Mouse (Mus musculus): ENCODE measurements around the gene Cyp2d11. TPM values are rescaled to one million over a fixed set of nuclear protein-coding genes. Genes with fewer than 3 reads are reported as not detected.
"Not testable (repeated sequence)": the region's sequence is repeated elsewhere in the genome, so short reads cannot be mapped to it uniquely, and the experiment has no call there.

Cyp2d11 gene
- polyA plus RNA-seq (2015; fragmentation: Nextera tagmentation; extraction: Ambion mirVana), result not detected in 2 replicates

GRCm38 (mm10) chr15:82393922-82394321 is at the start of gene Cyp2d11:
TSS of gene Cyp2d11 (minus strand) at chr15:82394022.
- H3K27ac ChIP-seq; ATAC-seq (replicated peaks); H3K4me1 ChIP-seq; H3K27me3 ChIP-seq (replicated peaks); H3K4me2 ChIP-seq; H3K36me3 ChIP-seq (replicated peaks); H3K9ac ChIP-seq; H3K9me3 ChIP-seq; H3K4me3 ChIP-seq: not testable (repeated sequence)
- 88% methylated on average over 2 of the region's 2 CpGs for WGBS

DNA sequence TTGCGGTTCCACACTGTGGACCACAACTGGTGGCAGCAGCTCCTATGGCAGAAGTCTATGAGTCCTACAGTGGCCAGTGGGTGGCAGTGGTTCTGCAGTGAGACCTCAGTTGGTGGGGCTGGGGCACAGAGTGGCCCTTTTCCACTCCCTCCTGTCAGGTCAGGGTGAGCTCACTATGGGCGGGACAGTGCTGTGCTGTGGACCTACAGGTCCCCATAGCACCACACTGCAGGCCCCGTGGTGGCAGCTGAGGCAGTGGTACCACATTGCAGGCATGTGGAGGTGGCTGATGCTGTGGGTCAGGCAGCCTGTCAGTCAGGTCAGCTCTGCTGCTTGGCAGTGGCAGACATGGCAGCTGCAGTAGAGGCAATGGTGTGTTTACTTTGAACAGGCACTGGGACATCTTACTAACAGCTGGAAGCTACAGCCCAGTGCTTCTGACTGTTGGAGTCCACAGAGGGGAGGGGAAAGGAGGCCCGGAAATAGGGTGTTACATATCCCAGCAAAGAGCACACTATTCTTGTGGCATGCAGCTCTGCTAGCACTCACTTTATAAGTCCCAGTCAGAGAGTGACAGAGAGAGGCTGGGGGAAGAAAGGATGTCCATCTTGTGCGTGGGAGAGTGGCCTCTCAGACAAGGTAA is 44.3 kb upstream of the Cyp2d11 start:
- no peaks in the 10 kb centered on the region for H3K36me3 ChIP-seq (replicated peaks)
- 70% methylated on average over 5 of the region's 5 CpGs for WGBS
- H3K4me2 ChIP-seq, result no peak overlapping the region
- no peaks in the 10 kb centered on the region for H3K27me3 ChIP-seq (replicated peaks)
- no peak overlapping the region for H3K9ac ChIP-seq
- H3K4me3 ChIP-seq, result no peak overlapping the region
- no peaks in the 10 kb centered on the region for H3K9me3 ChIP-seq
- H3K27ac ChIP-seq, result no peak overlapping the region
- ATAC-seq (replicated peaks), result no peak
- H3K4me1 ChIP-seq, result no peaks in the 10 kb centered on the region

DNA sequence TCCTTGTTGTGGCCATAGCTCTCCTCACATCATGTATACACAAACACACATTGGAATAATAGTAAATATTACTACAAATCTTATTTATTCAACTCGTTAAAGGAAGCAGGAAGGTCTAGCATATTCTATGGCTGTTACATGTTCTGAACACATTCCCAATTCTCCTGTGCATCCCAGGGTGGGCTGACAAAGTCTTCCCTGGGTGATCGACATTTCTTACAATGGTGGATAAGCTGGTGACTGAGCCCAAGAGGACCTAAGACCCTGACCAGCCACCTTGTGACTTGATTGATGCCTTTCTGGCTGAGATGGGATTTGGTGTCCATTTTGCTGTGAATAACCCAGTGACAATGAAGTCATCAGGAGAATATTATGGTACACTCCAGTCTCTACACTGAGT is 41.8 kb upstream of the Cyp2d11 start:
- H3K9ac ChIP-seq, result no peak overlapping the region
- H3K4me3 ChIP-seq, result no peak overlapping the region
- 88% methylated on average over 2 of the region's 2 CpGs for WGBS
- H3K27me3 ChIP-seq (replicated peaks), result no peaks in the 10 kb centered on the region
- H3K4me2 ChIP-seq, result no peak overlapping the region
- ATAC-seq (replicated peaks), result no peak
- H3K27ac ChIP-seq, result no peak overlapping the region
- no peaks in the 10 kb centered on the region for H3K36me3 ChIP-seq (replicated peaks)
- no peaks in the 10 kb centered on the region for H3K4me1 ChIP-seq
- no peaks in the 10 kb centered on the region for H3K9me3 ChIP-seq

GRCm38 (mm10) chr15:82435011-82435410 is 41.2 kb upstream of the Cyp2d11 start:
- no peak overlapping the region for H3K9ac ChIP-seq
- no peak overlapping the region for H3K4me3 ChIP-seq
- no peak for ATAC-seq (replicated peaks)
- no peak overlapping the region for H3K27ac ChIP-seq
- no peaks in the 10 kb centered on the region for H3K9me3 ChIP-seq
- H3K4me1 ChIP-seq, result no peaks in the 10 kb centered on the region
- 93% methylated on average over 3 of the region's 3 CpGs for WGBS
- H3K27me3 ChIP-seq (replicated peaks), result no peaks in the 10 kb centered on the region
- H3K36me3 ChIP-seq (replicated peaks), result no peaks in the 10 kb centered on the region
- H3K4me2 ChIP-seq, result no peak overlapping the region

DNA sequence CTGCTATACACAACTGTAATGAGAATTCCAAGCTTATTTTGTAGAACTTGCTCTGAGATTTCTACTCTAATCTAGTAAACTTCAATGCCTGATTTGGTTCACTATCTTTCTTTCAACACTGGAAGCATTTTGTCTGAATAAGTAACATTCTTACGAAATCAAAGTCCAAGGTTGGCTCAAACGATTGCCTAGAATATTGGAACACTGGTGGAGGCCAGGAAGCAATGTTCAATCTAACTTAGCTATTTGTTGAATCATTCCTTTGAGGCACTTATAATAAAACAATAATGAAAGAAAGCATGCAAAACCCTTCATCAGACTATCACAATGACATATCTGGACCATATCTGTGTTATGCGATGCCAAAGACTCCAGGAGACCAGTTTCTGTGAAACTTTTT is 40.7 kb upstream of the Cyp2d11 start:
- ATAC-seq (replicated peaks), result no peak
- H3K27me3 ChIP-seq (replicated peaks), result no peaks in the 10 kb centered on the region
- H3K9me3 ChIP-seq, result no peaks in the 10 kb centered on the region
- H3K9ac ChIP-seq, result no peak overlapping the region
- no peaks in the 10 kb centered on the region for H3K4me1 ChIP-seq
- no peak overlapping the region for H3K4me2 ChIP-seq
- no peak overlapping the region for H3K27ac ChIP-seq
- WGBS, result 98% methylated on average over 3 of the region's 3 CpGs
- H3K36me3 ChIP-seq (replicated peaks), result no peaks in the 10 kb centered on the region
- H3K4me3 ChIP-seq, result no peak overlapping the region

DNA sequence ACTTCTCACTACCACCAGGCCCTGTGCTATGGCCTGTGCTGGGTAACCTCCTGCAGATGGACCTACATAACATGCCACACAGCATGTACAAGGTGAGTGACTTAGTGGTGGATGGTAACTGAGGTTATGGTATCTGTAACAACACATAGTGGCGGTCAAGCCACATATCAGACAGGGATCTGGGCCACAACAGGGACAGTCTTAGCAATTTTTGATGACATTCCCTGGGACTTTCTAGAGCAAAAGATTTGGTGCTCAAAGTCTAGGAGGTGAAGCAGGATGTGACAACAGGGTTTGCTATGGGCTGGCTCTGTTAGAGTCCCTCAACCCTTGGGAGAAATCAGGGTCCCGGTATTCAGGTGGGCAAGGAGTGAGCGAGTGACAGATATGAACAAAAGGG is 39.8 kb upstream of the Cyp2d11 start:
- H3K4me3 ChIP-seq, result no peak overlapping the region
- ATAC-seq (replicated peaks), result no peak
- no peak overlapping the region for H3K27ac ChIP-seq
- H3K9me3 ChIP-seq, result no peaks in the 10 kb centered on the region
- no peaks in the 10 kb centered on the region for H3K27me3 ChIP-seq (replicated peaks)
- H3K4me1 ChIP-seq, result no peaks in the 10 kb centered on the region
- no peak overlapping the region for H3K9ac ChIP-seq
- 93% methylated on average over 3 of the region's 3 CpGs for WGBS
- no peaks in the 10 kb centered on the region for H3K36me3 ChIP-seq (replicated peaks)
- H3K4me2 ChIP-seq, result no peak overlapping the region

DNA sequence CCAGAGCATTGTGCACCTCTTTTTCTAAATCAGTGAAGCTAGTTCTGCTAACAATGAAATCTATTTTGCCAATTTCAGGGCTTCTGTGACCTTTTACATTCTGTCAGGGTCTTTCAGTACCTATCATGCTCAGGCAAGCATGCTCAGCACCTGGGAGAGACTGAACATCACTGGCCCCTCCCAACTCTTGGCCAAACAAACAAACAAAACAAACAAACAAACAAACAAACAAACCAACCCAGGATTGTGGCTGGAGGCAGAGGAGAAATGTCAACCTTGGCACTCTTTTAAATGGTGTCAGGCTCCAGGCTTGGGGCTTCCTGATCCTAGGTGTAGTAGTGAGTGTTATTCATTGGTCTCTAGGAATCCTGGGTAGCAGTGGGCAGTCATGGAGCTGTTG is 39.3 kb upstream of the Cyp2d11 start, which contains the start of gene Cyp2d9:
Cyp2d9 (plus strand) TSS at position 301 of the 400 bp plus-strand sequence.
- no peaks in the 10 kb centered on the region for H3K4me1 ChIP-seq
- no peak for ATAC-seq (replicated peaks)
- H3K27ac ChIP-seq, result no peak within 1 kb of the TSS
- H3K4me3 ChIP-seq, result no peak within 1 kb of the TSS
- no peak within 1 kb of the TSS for H3K9ac ChIP-seq
- 0 out of 2 replicates have a peak, but pooled peaks cover 3% of the 10 kb centered on the region for H3K9me3 ChIP-seq
- H3K4me2 ChIP-seq, result no peak within 1 kb of the TSS
- no peaks in the 10 kb centered on the region for H3K27me3 ChIP-seq (replicated peaks)
- H3K36me3 ChIP-seq (replicated peaks), result no peaks in the 10 kb centered on the region

DNA sequence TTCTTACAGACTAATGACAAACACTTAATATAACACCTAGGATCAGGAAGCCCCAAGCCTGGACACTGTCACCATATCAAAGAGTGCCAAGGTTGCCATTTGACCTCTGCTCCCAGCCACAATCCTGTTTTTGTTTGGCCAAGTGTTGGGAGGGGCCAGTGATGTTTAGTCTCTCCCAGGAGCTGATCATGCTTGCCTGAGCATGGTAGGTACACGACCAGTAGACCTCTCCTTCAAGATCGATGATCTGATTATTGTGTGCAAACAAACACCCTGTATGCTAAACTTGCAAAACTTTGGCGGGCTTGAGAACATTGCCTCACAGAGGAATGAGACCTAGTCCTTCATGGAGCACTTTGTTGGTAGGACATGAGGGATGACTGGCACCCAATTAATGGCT is 29.6 kb upstream of the Cyp2d11 start:
- no peaks in the 10 kb centered on the region for H3K4me1 ChIP-seq
- H3K27ac ChIP-seq, result no peak overlapping the region
- no peaks in the 10 kb centered on the region for H3K27me3 ChIP-seq (replicated peaks)
- 81% methylated on average over 3 of the region's 3 CpGs for WGBS
- H3K9ac ChIP-seq, result no peak overlapping the region
- 0 out of 2 replicates have a peak, but pooled peaks cover 3% of the 10 kb centered on the region for H3K9me3 ChIP-seq
- no peak overlapping the region for H3K4me3 ChIP-seq
- H3K4me2 ChIP-seq, result no peak overlapping the region
- no peaks in the 10 kb centered on the region for H3K36me3 ChIP-seq (replicated peaks)
- ATAC-seq (replicated peaks), result no peak

DNA sequence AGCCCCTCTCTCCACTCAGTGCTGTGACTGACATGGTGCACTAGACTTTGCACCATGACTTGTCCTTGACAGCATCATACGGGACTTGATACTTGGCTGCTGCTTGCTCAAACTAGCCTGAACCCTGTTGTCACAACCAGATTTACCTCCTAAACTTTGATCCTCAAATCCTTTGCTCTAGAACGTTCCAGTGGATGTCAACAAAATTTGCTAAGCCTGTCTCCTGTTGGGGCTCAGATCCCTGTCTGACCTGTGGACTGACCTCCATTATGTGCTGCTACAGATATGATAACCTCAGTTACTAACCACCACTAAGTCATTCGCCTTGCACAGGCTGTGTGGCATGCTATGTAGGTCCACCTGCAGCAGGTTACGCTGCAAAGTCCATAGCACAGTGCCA is 29.1 kb upstream of the Cyp2d11 start:
- WGBS, result 87% methylated on average over 4 of the region's 4 CpGs
- H3K4me3 ChIP-seq, result no peak overlapping the region

DNA sequence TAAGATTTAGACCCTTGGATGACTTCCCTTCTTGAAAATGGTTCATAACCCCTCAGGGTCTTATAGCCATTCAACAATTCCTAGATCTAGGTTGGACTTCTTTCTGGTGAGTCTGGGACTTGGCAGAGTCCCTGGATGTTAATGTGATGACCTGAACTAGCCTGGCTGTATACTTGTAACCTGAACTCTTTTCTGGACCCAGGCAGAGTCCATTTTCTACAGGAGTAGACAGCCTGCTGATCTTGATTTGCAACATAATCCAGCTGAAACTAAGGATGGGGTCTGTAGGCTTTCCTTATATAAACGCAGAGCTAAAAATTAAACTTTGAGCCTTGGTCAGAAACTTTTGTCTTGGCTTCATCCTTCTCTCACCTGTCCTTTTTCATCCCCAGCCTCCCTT is 24.8 kb upstream of the Cyp2d11 start:
- Histone ChIP-seq H3K27me3 (replicated peaks) (no peaks in the 10 kb centered on the region), H3K4me3 (no peak overlapping the region), H3K36me3 (replicated peaks) (no peaks in the 10 kb centered on the region), H3K27ac (no peak overlapping the region), H3K9me3 (no peaks in the 10 kb centered on the region), H3K4me1 (peaks cover 6% of the 10 kb centered on the region), H3K4me2 (no peak overlapping the region), H3K9ac (no peak overlapping the region)
- ATAC-seq (replicated peaks), result no peak
- WGBS, result 76% methylated on average over 1 of the region's 1 CpGs

More for the DNA sequence above, 29.1 kb upstream of the Cyp2d11 start:
- H3K36me3 ChIP-seq (replicated peaks), result no peaks in the 10 kb centered on the region
- no peak overlapping the region for H3K27ac ChIP-seq
- H3K9me3 ChIP-seq, result no peaks in the 10 kb centered on the region
- no peaks in the 10 kb centered on the region for H3K4me1 ChIP-seq
- H3K4me2 ChIP-seq, result no peak overlapping the region
- H3K27me3 ChIP-seq (replicated peaks), result no peaks in the 10 kb centered on the region
- H3K9ac ChIP-seq, result no peak overlapping the region
- no peak for ATAC-seq (replicated peaks)

DNA sequence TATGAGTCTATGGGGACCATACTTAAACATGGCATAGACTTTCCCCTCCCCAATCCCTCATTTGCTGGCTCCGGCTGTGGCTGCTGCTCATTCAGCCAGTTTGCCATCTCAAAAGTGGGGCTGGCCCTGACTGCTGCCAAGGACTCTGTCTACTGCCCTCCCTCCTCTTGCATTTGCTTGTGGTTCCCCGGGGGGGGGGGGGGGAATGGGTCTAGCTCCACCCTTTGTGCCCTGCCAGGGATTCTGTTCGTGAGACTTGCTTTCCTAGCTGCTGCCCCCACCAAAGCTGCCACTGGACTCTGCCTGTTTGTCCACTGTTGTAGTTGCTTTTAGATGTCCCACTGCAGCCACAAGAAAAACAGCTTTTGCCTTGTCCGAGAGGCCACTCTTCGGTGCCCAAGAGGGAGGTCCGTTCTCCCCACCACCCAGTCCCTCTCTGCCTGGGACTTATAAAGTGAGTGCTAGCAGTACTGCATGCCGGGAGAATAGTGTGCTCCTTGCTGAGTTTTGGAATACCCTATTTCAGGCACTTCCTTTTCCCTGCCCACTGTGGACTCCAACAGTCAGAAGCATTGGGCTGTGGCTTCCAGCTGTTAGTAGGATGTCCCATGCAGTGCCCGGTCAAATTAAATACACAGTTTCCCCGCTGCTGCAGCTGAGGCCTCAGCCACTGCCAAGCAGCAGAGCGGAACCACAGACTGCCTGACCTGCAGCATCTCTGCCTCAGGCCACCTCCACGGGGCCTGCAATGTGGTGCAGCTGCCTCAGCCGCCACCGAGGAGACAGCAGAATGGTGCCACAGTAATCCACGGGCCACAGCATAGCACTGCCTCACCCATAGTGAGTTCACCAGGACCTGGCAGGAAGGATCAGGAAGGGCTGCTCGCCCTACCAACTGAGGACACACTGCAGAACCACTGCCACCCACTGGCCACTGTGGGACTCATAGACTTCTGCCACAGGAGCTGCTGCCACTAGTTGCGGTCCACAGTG is 23.3 kb upstream of the Cyp2d11 start:
- no peak overlapping the region for H3K27ac ChIP-seq
- WGBS, result 20% methylated on average over 16 of the region's 16 CpGs
- no peaks in the 10 kb centered on the region for H3K27me3 ChIP-seq (replicated peaks)
- H3K4me2 ChIP-seq, result peak overlapping the region; percentile 36
- ATAC-seq (replicated peaks), result peak; percentile 69; the same call in 1 of the 2 replicates
- H3K4me1 ChIP-seq, result peaks cover 6% of the 10 kb centered on the region
- no peak overlapping the region for H3K4me3 ChIP-seq
- H3K9me3 ChIP-seq, result no peaks in the 10 kb centered on the region
- no peak overlapping the region for H3K9ac ChIP-seq
- no peaks in the 10 kb centered on the region for H3K36me3 ChIP-seq (replicated peaks)

GRCm38 (mm10) chr15:82407536-82407935 is 13.7 kb upstream of the Cyp2d11 start:
- no peak overlapping the region for H3K4me2 ChIP-seq
- no peaks in the 10 kb centered on the region for H3K27me3 ChIP-seq (replicated peaks)
- no peaks in the 10 kb centered on the region for H3K4me1 ChIP-seq
- H3K27ac ChIP-seq, result no peak overlapping the region
- H3K36me3 ChIP-seq (replicated peaks), result no peaks in the 10 kb centered on the region
- WGBS, result 87% methylated on average over 4 of the region's 4 CpGs
- no peak overlapping the region for H3K4me3 ChIP-seq
- no peak for ATAC-seq (replicated peaks)
- H3K9me3 ChIP-seq, result no peaks in the 10 kb centered on the region
- no peak overlapping the region for H3K9ac ChIP-seq
